Mouse (Mus musculus): ENCODE data around the gene Cd8b1. TPM values are rescaled to one million over a fixed set of nuclear protein-coding genes. Genes with fewer than 3 reads are reported as not detected.

Cd8b1 gene
- polyA plus RNA-seq, 1 experiment from 2014 or later, result not detected

DNA sequence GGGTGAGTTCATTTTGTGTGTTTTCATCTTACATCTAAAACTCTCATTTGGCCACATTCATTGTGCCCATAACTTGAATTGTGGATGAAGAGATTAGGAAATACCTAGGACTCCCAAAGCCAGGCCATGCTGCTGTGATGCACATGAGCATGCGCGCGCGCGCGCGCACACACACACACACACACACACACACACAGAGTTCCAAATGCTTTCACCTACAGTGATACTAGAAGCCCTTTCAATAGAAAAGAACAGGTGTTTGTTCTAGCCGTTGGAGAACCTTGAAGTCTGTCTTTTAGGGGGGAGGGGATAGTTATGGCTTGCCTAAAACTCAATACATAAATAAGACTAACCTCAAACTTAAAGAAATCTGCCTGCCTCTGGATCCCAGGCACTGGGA lies 15.1 kb downstream of the Cd8b1 start:
- H3K27me3 ChIP-seq (replicated peaks; ENCODE audit: control insufficient read depth, insufficient read depth, low read length), result no peaks in the 10 kb centered on the region
- WGBS, result 96% methylated on average over 8 of the region's 8 CpGs
- no peak overlapping the region for H3K4me2 ChIP-seq
- no peaks in the 10 kb centered on the region for H3K36me3 ChIP-seq (ENCODE audit: control insufficient read depth, insufficient read depth, low read length)
- H3K27ac ChIP-seq (ENCODE audit: low read depth, low read length), result no peak overlapping the region
- DNase-seq (ENCODE audit: low spot score) (no peak), ATAC-seq (replicated peaks; ENCODE audit: low FRiP score) (no peak)
- H3K9me3 ChIP-seq (ENCODE audit: control insufficient read depth, low read length), result no peaks in the 10 kb centered on the region
- H3K4me1 ChIP-seq (replicated peaks; ENCODE audit: control insufficient read depth, insufficient read depth, low read length), result no peaks in the 10 kb centered on the region
- no peak overlapping the region for H3K9ac ChIP-seq (ENCODE audit: low read depth, low read length)
- H3K4me3 ChIP-seq (ENCODE audit: low read depth, low read length), result no peak overlapping the region

DNA sequence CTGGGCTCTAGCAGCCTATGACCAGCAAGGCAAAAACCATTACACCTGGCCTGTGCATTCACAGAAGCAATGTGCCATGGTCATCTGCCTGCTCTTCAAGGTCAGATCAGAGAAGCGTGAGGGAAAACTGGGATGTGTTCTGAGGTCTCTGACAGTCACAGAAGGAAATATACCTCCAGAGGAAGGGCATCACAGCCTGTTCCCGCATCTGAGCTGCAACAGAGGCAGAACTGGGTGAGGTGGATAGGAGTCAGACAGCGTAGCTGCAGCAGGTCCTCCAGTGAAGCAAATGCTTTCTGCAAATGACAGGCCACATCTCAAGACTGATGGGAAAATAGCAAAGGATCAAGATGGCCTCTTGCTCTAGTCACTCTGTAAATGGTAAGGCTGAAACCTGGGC lies 16.4 kb downstream of the Cd8b1 start:
- ATAC-seq (replicated peaks; ENCODE audit: low FRiP score) (no peak), DNase-seq (ENCODE audit: low spot score) (no peak)
- no peak overlapping the region for H3K4me3 ChIP-seq (ENCODE audit: low read depth, low read length)
- no peaks in the 10 kb centered on the region for H3K36me3 ChIP-seq (ENCODE audit: control insufficient read depth, insufficient read depth, low read length)
- 71% methylated on average over 3 of the region's 3 CpGs for WGBS
- no peaks in the 10 kb centered on the region for H3K9me3 ChIP-seq (ENCODE audit: control insufficient read depth, low read length)
- H3K4me1 ChIP-seq (replicated peaks; ENCODE audit: control insufficient read depth, insufficient read depth, low read length), result no peaks in the 10 kb centered on the region
- H3K27ac ChIP-seq (ENCODE audit: low read depth, low read length), result no peak overlapping the region
- H3K4me2 ChIP-seq, result no peak overlapping the region
- H3K27me3 ChIP-seq (replicated peaks; ENCODE audit: control insufficient read depth, insufficient read depth, low read length), result no peaks in the 10 kb centered on the region
- H3K9ac ChIP-seq (ENCODE audit: low read depth, low read length), result no peak overlapping the region

DNA sequence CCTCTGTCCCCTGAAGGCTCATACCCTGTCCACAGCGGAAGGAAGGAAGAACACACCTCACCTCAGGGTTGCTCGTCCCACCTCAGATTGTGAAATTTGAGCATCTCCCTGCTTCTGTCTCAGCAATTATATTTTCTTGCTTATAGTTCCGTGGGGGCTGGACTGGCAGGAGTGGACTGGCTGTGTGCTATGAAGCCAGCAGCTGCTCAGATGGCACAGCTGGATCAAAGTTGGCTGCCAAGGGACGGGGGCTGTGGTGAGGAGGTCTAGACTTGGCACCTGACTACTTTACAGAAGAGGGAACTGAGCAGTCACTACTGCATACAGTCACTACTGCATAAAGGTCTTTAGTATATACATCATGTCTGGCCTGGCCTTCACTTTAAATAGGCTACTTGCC lies 16.8 kb downstream of the Cd8b1 start:
- H3K9ac ChIP-seq (ENCODE audit: low read depth, low read length), result no peak overlapping the region
- H3K9me3 ChIP-seq (ENCODE audit: control insufficient read depth, low read length), result no peaks in the 10 kb centered on the region
- WGBS, result 79% methylated on average over 4 of the region's 4 CpGs
- no peak overlapping the region for H3K27ac ChIP-seq (ENCODE audit: low read depth, low read length)
- no peak overlapping the region for H3K4me3 ChIP-seq (ENCODE audit: low read depth, low read length)
- H3K36me3 ChIP-seq (ENCODE audit: control insufficient read depth, insufficient read depth, low read length), result no peaks in the 10 kb centered on the region
- H3K4me2 ChIP-seq, result no peak overlapping the region
- no peaks in the 10 kb centered on the region for H3K4me1 ChIP-seq (replicated peaks; ENCODE audit: control insufficient read depth, insufficient read depth, low read length)
- no peaks in the 10 kb centered on the region for H3K27me3 ChIP-seq (replicated peaks; ENCODE audit: control insufficient read depth, insufficient read depth, low read length)
- DNase-seq (ENCODE audit: low spot score) (no peak), ATAC-seq (replicated peaks; ENCODE audit: low FRiP score) (no peak)

DNA sequence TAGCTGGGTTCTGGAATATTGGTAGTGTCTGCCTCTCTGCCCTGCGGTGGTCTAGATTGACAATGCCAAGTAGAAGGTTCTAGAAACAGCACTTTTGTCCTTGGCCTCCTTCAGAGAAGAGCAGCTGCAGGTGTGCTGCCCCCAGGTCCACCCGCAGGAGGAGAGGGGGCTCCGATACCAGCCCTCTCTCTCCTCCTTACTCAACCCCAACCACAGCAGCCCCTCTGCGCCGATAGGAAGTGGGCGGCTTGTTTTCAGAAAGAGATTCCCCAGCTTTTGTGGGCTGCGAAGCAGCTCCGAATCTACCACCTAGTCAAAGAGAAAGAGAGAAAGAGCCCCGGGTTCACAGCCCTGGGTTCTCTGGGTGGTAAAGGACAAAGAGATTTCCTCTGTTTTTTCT lies 18.6 kb downstream of the Cd8b1 start:
- WGBS, result 79% methylated on average over 9 of the region's 9 CpGs
- H3K27me3 ChIP-seq (replicated peaks; ENCODE audit: control insufficient read depth, insufficient read depth, low read length), result no peaks in the 10 kb centered on the region
- no peak for ATAC-seq (replicated peaks; ENCODE audit: low FRiP score)
- no peak overlapping the region for H3K4me3 ChIP-seq (ENCODE audit: low read depth, low read length)
- no peaks in the 10 kb centered on the region for H3K4me1 ChIP-seq (replicated peaks; ENCODE audit: control insufficient read depth, insufficient read depth, low read length)
- no peak for DNase-seq (ENCODE audit: low spot score)
- no peak overlapping the region for H3K4me2 ChIP-seq
- H3K9ac ChIP-seq (ENCODE audit: low read depth, low read length), result no peak overlapping the region
- no peaks in the 10 kb centered on the region for H3K9me3 ChIP-seq (ENCODE audit: control insufficient read depth, low read length)
- no peaks in the 10 kb centered on the region for H3K36me3 ChIP-seq (ENCODE audit: control insufficient read depth, insufficient read depth, low read length)
- H3K27ac ChIP-seq (ENCODE audit: low read depth, low read length), result no peak overlapping the region

DNA sequence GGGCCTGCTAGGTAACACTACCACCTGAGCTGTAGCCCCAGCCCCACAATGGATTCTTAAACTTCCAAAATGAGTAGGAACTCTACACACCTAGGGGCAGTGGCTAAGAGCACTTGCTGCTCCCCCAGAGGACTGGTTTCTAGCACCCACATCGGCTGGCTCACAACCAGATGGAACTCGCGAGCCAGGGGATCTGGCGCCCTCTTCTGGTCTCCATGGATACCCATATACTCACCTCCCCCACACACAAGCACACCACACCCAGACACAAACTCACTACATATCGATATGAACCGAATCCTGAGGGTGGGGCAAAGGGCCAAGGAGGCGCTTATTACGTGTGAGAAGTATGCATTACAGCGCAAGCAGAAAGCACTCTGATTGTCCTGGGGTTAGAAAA lies 25.4 kb downstream of the Cd8b1 start:
- Histone ChIP-seq H3K4me3 (ENCODE audit: low read depth, low read length) (no peak overlapping the region), H3K27ac (ENCODE audit: low read depth, low read length) (no peak overlapping the region), H3K27me3 (replicated peaks; ENCODE audit: control insufficient read depth, insufficient read depth, low read length) (no peaks in the 10 kb centered on the region), H3K36me3 (ENCODE audit: control insufficient read depth, insufficient read depth, low read length) (no peaks in the 10 kb centered on the region), H3K4me2 (no peak overlapping the region), H3K4me1 (replicated peaks; ENCODE audit: control insufficient read depth, insufficient read depth, low read length) (no peaks in the 10 kb centered on the region), H3K9ac (ENCODE audit: low read depth, low read length) (no peak overlapping the region), H3K9me3 (ENCODE audit: control insufficient read depth, low read length) (peaks cover 3% of the 10 kb centered on the region; the same call in 1 of the 2 replicates)
- WGBS, result 88% methylated on average over 9 of the region's 9 CpGs
- no peak for DNase-seq (ENCODE audit: low spot score)
- no peak for ATAC-seq (replicated peaks; ENCODE audit: low FRiP score)

DNA sequence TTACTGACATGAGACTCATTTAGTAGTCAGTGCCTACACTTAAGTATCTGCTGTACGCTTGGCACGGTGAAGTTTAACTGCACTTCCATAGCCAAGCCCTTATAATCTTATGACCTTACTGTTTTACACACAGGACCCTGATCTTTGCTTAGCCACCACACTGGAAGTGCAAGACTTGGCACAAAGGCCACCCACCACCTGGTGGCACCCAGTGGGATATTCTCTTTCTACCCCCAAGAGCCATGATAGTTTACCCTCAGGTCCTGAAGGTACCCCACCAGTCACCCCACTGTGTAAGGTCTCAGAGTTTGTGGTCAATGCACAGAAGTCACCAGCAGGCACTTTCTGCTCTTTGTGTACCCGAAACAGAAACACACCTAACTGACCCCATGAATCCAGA lies 28.6 kb downstream of the Cd8b1 start:
- no peak overlapping the region for H3K27ac ChIP-seq (ENCODE audit: low read depth, low read length)
- WGBS, result 94% methylated on average over 3 of the region's 3 CpGs
- H3K9me3 ChIP-seq (ENCODE audit: control insufficient read depth, low read length), result peaks cover 3% of the 10 kb centered on the region; the same call in 1 of the 2 replicates
- no peaks in the 10 kb centered on the region for H3K27me3 ChIP-seq (replicated peaks; ENCODE audit: control insufficient read depth, insufficient read depth, low read length)
- H3K4me3 ChIP-seq (ENCODE audit: low read depth, low read length), result no peak overlapping the region
- no peaks in the 10 kb centered on the region for H3K4me1 ChIP-seq (replicated peaks; ENCODE audit: control insufficient read depth, insufficient read depth, low read length)
- H3K4me2 ChIP-seq, result no peak overlapping the region
- H3K36me3 ChIP-seq (ENCODE audit: control insufficient read depth, insufficient read depth, low read length), result no peaks in the 10 kb centered on the region
- H3K9ac ChIP-seq (ENCODE audit: low read depth, low read length), result no peak overlapping the region
- DNase-seq (ENCODE audit: low spot score) (no peak), ATAC-seq (replicated peaks; ENCODE audit: low FRiP score) (no peak)

DNA sequence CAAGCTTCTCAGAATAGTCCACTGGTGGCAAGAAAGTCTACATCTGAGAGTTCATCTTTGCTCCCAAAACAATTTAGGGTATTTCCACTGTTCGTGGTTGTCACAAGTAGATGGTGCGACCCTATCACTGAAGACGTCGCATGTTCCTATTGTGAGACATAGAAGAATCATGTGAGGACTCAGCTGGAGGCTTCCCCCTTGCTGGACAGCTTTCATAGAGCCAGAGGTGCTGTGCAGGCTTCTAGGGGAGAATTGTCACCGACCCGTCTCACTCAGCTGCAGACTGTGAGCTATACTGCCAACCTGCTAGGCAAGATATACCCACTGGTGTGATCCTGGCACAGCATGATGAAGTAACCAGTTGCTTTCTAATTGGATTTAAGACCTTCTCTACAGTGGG lies 29.6 kb downstream of the Cd8b1 start:
- H3K4me2 ChIP-seq, result no peak overlapping the region
- ATAC-seq (replicated peaks; ENCODE audit: low FRiP score) (no peak), DNase-seq (ENCODE audit: low spot score) (no peak)
- no peak overlapping the region for H3K9ac ChIP-seq (ENCODE audit: low read depth, low read length)
- no peaks in the 10 kb centered on the region for H3K27me3 ChIP-seq (replicated peaks; ENCODE audit: control insufficient read depth, insufficient read depth, low read length)
- no peaks in the 10 kb centered on the region for H3K36me3 ChIP-seq (ENCODE audit: control insufficient read depth, insufficient read depth, low read length)
- peaks cover 3% of the 10 kb centered on the region; the same call in 1 of the 2 replicates for H3K9me3 ChIP-seq (ENCODE audit: control insufficient read depth, low read length)
- H3K27ac ChIP-seq (ENCODE audit: low read depth, low read length), result no peak overlapping the region
- no peaks in the 10 kb centered on the region for H3K4me1 ChIP-seq (replicated peaks; ENCODE audit: control insufficient read depth, insufficient read depth, low read length)
- 81% methylated on average over 6 of the region's 6 CpGs for WGBS
- no peak overlapping the region for H3K4me3 ChIP-seq (ENCODE audit: low read depth, low read length)

DNA sequence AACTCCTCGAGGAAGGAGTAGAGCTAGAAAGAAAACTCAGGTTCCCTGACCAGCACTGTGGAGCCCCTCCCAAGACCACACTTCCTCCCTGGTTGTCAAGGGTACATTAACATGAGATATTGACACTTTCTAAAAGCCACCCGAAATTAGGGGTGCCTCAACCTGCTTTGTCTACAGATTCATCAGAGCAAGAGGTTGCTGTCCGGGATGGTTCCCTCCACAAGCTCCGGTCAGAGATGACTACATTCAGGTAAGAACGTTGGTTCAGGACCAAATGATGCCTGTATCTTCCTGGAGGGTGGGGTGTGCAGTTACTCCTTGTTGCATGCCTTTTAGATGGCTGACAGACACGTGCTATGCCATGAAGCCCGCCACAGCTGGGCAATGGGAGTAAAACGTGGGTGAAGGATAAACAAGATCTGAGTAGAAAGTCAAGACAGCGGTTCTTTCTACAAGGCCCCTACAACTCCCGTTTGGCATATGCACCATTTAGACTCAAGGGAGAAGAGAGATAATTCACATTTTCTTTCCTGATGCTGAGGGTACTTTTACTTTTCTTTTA lies 30.4 kb downstream of the Cd8b1 start:
- DNase-seq (ENCODE audit: low spot score) (no peak), ATAC-seq (replicated peaks; ENCODE audit: low FRiP score) (no peak)
- H3K4me2 ChIP-seq, result no peak overlapping the region
- no peaks in the 10 kb centered on the region for H3K36me3 ChIP-seq (ENCODE audit: control insufficient read depth, insufficient read depth, low read length)
- H3K9me3 ChIP-seq (ENCODE audit: control insufficient read depth, low read length), result peaks cover under 1% of the 10 kb centered on the region; the same call in 1 of the 2 replicates
- no peak overlapping the region for H3K27ac ChIP-seq (ENCODE audit: low read depth, low read length)
- no peaks in the 10 kb centered on the region for H3K4me1 ChIP-seq (replicated peaks; ENCODE audit: control insufficient read depth, insufficient read depth, low read length)
- H3K4me3 ChIP-seq (ENCODE audit: low read depth, low read length), result no peak overlapping the region
- H3K27me3 ChIP-seq (replicated peaks; ENCODE audit: control insufficient read depth, insufficient read depth, low read length), result no peaks in the 10 kb centered on the region
- H3K9ac ChIP-seq (ENCODE audit: low read depth, low read length), result no peak overlapping the region
- 76% methylated on average over 10 of the region's 10 CpGs for WGBS

DNA sequence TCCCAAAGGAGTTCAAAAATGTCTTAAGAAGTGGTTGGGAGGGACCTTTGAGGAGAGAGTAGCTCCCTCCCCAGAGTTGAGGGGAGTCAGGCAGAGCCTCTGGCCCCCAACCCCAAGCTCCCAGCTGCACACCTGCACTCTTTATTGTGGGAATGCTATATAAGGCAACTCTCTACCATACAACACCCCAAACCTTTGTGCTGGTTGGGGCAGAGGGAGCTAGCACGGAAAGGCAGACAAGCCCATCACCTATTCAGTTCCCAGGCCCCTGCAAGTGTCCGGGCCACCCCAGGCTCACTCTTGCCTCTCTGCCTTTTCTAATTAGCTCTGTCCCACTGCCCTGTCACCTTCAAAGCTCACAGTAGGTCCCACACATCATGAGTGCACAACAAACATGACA lies 31.1 kb downstream of the Cd8b1 start:
- Histone ChIP-seq H3K4me3 (ENCODE audit: low read depth, low read length) (no peak overlapping the region), H3K36me3 (ENCODE audit: control insufficient read depth, insufficient read depth, low read length) (no peaks in the 10 kb centered on the region), H3K9me3 (ENCODE audit: control insufficient read depth, low read length) (no peaks in the 10 kb centered on the region), H3K4me1 (replicated peaks; ENCODE audit: control insufficient read depth, insufficient read depth, low read length) (no peaks in the 10 kb centered on the region), H3K27me3 (replicated peaks; ENCODE audit: control insufficient read depth, insufficient read depth, low read length) (no peaks in the 10 kb centered on the region), H3K9ac (ENCODE audit: low read depth, low read length) (no peak overlapping the region), H3K4me2 (no peak overlapping the region), H3K27ac (ENCODE audit: low read depth, low read length) (no peak overlapping the region)
- no peak for ATAC-seq (replicated peaks; ENCODE audit: low FRiP score)
- DNase-seq (ENCODE audit: low spot score), result no peak
- WGBS, result 83% methylated on average over 2 of the region's 2 CpGs

Data from liver, embryonic 11.5 days (tissue).